Mouse (Mus musculus) liver, postnatal 0 days (tissue): ENCODE results near the gene Ess2.

Experiments
- CTCF ChIP-seq: sonication (generic); IDR thresholded peaks from 2 replicates; pipeline ENCODE4 v1.5.1; 2016; ENCODE audit warnings: antibody characterized with exemption, low read depth
- EP300 ChIP-seq: IDR thresholded peaks from 2 replicates; pipeline ENCODE4 v1.6.1; 2016; ENCODE audit warnings: antibody characterized with exemption, low read depth, mild to moderate bottlenecking

GRCm38 (mm10) chr16:17879571-17879970, 31.6 kb downstream of the Ess2 start:
- TF ChIP-seq CTCF: no peak
- no peak for TF ChIP-seq EP300
